In the genomic region with DNA sequence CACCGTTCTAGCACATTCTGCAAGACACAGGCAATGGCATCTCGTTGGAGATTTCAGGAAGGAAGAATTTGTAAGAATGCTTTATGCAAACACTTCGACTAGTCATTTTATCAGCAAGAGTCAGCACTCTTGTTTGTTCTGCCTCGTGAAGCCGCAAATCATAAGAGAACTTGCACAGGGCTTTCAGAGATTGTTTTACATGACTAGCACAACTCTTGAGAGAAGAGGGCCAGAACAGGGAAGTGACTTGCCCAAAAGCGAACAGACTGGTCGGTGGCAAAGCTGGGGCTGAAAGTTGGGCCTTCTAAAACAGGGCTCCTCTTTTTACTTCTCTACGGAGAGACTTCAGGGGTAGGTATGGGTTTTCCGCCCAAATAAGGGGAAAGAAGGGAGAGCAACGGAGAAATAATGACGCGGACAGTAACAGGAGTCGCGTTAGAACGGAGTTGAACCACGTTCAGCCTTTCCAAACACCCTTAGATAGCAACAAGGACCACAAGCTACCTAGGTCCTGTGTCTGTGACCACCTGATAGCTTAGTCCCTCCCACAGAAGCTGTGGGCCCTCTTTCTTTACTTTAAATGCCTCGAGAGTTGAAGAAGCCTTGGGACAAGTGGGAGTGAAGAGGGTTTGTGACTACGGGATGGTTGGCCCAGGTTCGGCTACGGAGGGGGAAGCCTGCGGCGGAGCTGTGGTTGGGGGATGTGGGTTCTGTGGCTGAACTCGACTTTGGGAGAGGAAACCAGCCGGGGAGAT, we compare ENCODE assay signal across 8 mouse cellular contexts. TPM values are rescaled to one million over a fixed set of nuclear protein-coding genes. Genes with fewer than 3 reads are reported as not detected.
DNase-seq lines count a peak whose midpoint lies in the region; ATAC-seq and TF ChIP-seq lines count a peak whose summit lies in the region.

No protein-coding gene starts in this region.

- peak in 1 of 2 experiments; percentile 12 for DNase-seq in spleen, adult 2 months (ENCODE audit: low read depth in 1 of 2, low spot score in 2 of 2)
- no peak for DNase-seq in spleen, adult 12 weeks (ENCODE audit: low spot score)
- DNase-seq in embryonic facial prominence, embryonic 11.5 days (ENCODE audit: low spot score): no peak
- DNase-seq in lung, postnatal 36 days: peak; percentile 70
- DNase-seq in cerebellum, adult 9-10 months: no peak

- H3K36me3 ChIP-seq in spleen, adult 2 months (ENCODE audit: control insufficient read depth, insufficient read depth, low read length): peaks cover 6% of the 10 kb centered on the region
- peaks cover 5% of the 10 kb centered on the region; the same call in 1 of the 2 replicates for H3K36me3 ChIP-seq in embryonic facial prominence, embryonic 11.5 days (replicated peaks; ENCODE audit: control insufficient read depth, insufficient read depth, low read depth, low read length)
- peaks cover 14% of the 10 kb centered on the region for H3K36me3 ChIP-seq in hindbrain, embryonic 16.5 days (ENCODE audit: control insufficient read depth, insufficient read depth, low read length)
- peaks cover 5% of the 10 kb centered on the region; the same call in 1 of the 2 replicates for H3K36me3 ChIP-seq in stomach, embryonic 16.5 days (ENCODE audit: control insufficient read depth, insufficient read depth, low read length)

- no peak for ATAC-seq in embryonic facial prominence, embryonic 11.5 days (replicated peaks; ENCODE audit: insufficient number of reproducible peaks, low FRiP score, low TSS enrichment, low read depth)
- ATAC-seq in hindbrain, embryonic 16.5 days: peak; percentile 43
- no peak for ATAC-seq in stomach, embryonic 16.5 days (ENCODE audit: insufficient read depth, low FRiP score)
- no peak for ATAC-seq in inflammation-experienced regulatory T-cells, adult 6 months

- no peak for TF ChIP-seq CTCF in spleen, adult 2 months (IDR thresholded peaks at IDR 0.05; ENCODE audit: extremely low read depth, insufficient read depth, insufficient read length, insufficient replicate concordance)

- no peak for TF ChIP-seq POLR2A in spleen, adult 2 months (IDR thresholded peaks at IDR 0.05; ENCODE audit: low read depth, low read length)

- peak overlapping the region; percentile 58 for H3K27ac ChIP-seq in spleen, adult 2 months (ENCODE audit: insufficient read depth, low read length)
- no peak overlapping the region for H3K27ac ChIP-seq in embryonic facial prominence, embryonic 11.5 days (replicated peaks; ENCODE audit: low read depth, low read length)
- peak overlapping the region; percentile 98; the same call in 1 of the 2 replicates for H3K27ac ChIP-seq in hindbrain, embryonic 16.5 days (ENCODE audit: low read depth, low read length)
- peak overlapping the region; percentile 85 for H3K27ac ChIP-seq in stomach, embryonic 16.5 days (ENCODE audit: low read length)

- H3K4me1 ChIP-seq in spleen, adult 2 months (ENCODE audit: control insufficient read depth, insufficient read depth, insufficient read length): peaks cover 5% of the 10 kb centered on the region; the same call in 1 of the 2 replicates
- no peaks in the 10 kb centered on the region for H3K4me1 ChIP-seq in embryonic facial prominence, embryonic 11.5 days (ENCODE audit: control insufficient read depth, insufficient read depth, low read length)
- H3K4me1 ChIP-seq in hindbrain, embryonic 16.5 days (ENCODE audit: control insufficient read depth, insufficient read depth, low read depth, low read length): peaks cover 27% of the 10 kb centered on the region
- H3K4me1 ChIP-seq in stomach, embryonic 16.5 days (ENCODE audit: control insufficient read depth, insufficient read depth, low read length): peaks cover 7% of the 10 kb centered on the region; the same call in 1 of the 2 replicates

- H3K4me3 ChIP-seq in spleen, adult 2 months (ENCODE audit: extremely low read depth, insufficient read depth, insufficient read length): peak overlapping the region; percentile 74
- peak overlapping the region; percentile 74 for H3K4me3 ChIP-seq in embryonic facial prominence, embryonic 11.5 days (ENCODE audit: low read depth, low read length)
- H3K4me3 ChIP-seq in hindbrain, embryonic 16.5 days (ENCODE audit: low read length): peak overlapping the region; percentile 96
- peak overlapping the region; percentile 95 for H3K4me3 ChIP-seq in stomach, embryonic 16.5 days (replicated peaks; ENCODE audit: low read length)

- H3K4me2 ChIP-seq in embryonic facial prominence, embryonic 11.5 days (ENCODE audit: low read depth, low read length): peak overlapping the region; percentile 85
- peak overlapping the region; percentile 87 for H3K4me2 ChIP-seq in hindbrain, embryonic 16.5 days (ENCODE audit: low read length)
- H3K4me2 ChIP-seq in stomach, embryonic 16.5 days (ENCODE audit: low read depth, low read length): peak overlapping the region; percentile 95

- H3K27me3 ChIP-seq in spleen, adult 2 months (ENCODE audit: control insufficient read depth, insufficient read depth, low read length): no peaks in the 10 kb centered on the region
- H3K27me3 ChIP-seq in embryonic facial prominence, embryonic 11.5 days (ENCODE audit: control insufficient read depth, insufficient read depth, low read length): no peaks in the 10 kb centered on the region
- no peaks in the 10 kb centered on the region for H3K27me3 ChIP-seq in hindbrain, embryonic 16.5 days (replicated peaks; ENCODE audit: control insufficient read depth, insufficient read depth, low read length)
- no peaks in the 10 kb centered on the region for H3K27me3 ChIP-seq in stomach, embryonic 16.5 days (ENCODE audit: control insufficient read depth, insufficient read depth, low read length)

- WGBS in spleen, adult 2 months: 4% methylated on average over 24 of the region's 24 CpGs
- 14% methylated on average over 24 of the region's 24 CpGs for WGBS in embryonic facial prominence, embryonic 11.5 days
- 11% methylated on average over 24 of the region's 24 CpGs for WGBS in hindbrain, embryonic 16.5 days
- 7% methylated on average over 24 of the region's 24 CpGs for WGBS in stomach, embryonic 16.5 days

- H3K9ac ChIP-seq in embryonic facial prominence, embryonic 11.5 days (replicated peaks; ENCODE audit: low read length): peak overlapping the region; percentile 59
- H3K9ac ChIP-seq in hindbrain, embryonic 16.5 days (ENCODE audit: low read depth, low read length): peak overlapping the region; percentile 100
- H3K9ac ChIP-seq in stomach, embryonic 16.5 days (ENCODE audit: low read length): peak overlapping the region; percentile 100

- no peaks in the 10 kb centered on the region for H3K9me3 ChIP-seq in embryonic facial prominence, embryonic 11.5 days (replicated peaks; ENCODE audit: control insufficient read depth, low read length)
- H3K9me3 ChIP-seq in hindbrain, embryonic 16.5 days (ENCODE audit: control insufficient read depth, low read length): no peaks in the 10 kb centered on the region
- H3K9me3 ChIP-seq in stomach, embryonic 16.5 days (replicated peaks; ENCODE audit: control insufficient read depth, low read length): no peaks in the 10 kb centered on the region

RNA-seq across cellular contexts. Expression of gene Zfp821, which starts 0.6 kb away (rescaled TPM):
- 5.1 and 7.6 TPM in 2 replicates for polyA plus RNA-seq in spleen, adult 2 months (2012; rRNA removed)
- polyA plus RNA-seq in embryonic facial prominence, embryonic 11.5 days (2014; fragmentation: Nextera tagmentation; extraction: Ambion mirVana): 46.3 and 47.1 TPM in 2 replicates
- polyA plus RNA-seq in hindbrain, embryonic 16.5 days (2015; fragmentation: Nextera tagmentation; extraction: Ambion mirVana): 58.7 and 63.2 TPM in 2 replicates
- polyA plus RNA-seq in stomach, embryonic 16.5 days (2015; fragmentation: Nextera tagmentation; extraction: Ambion mirVana): 16.6 and 17.2 TPM in 2 replicates
- 1 to 10 TPM; 3.5 to 9.7 (median 6.0) TPM for polyA plus RNA-seq in inflammation-experienced regulatory T-cells, adult 6 months (2017; shearing (Covaris generic))

RNA-seq across cellular contexts. Expression of gene Ist1, which starts 11.7 kb away (rescaled TPM):
- polyA plus RNA-seq in spleen, adult 2 months (2012; rRNA removed): 23.5 and 26.3 TPM in 2 replicates
- polyA plus RNA-seq in embryonic facial prominence, embryonic 11.5 days (2014; fragmentation: Nextera tagmentation; extraction: Ambion mirVana): 180 and 186 TPM in 2 replicates
- polyA plus RNA-seq in hindbrain, embryonic 16.5 days (2015; fragmentation: Nextera tagmentation; extraction: Ambion mirVana): 132 and 147 TPM in 2 replicates
- polyA plus RNA-seq in stomach, embryonic 16.5 days (2015; fragmentation: Nextera tagmentation; extraction: Ambion mirVana): 140 and 152 TPM in 2 replicates
- polyA plus RNA-seq in inflammation-experienced regulatory T-cells, adult 6 months (2017; shearing (Covaris generic)): 100 to 1,000 TPM; 103 to 143 (median 127) TPM

RNA-seq across cellular contexts. Expression of gene Atxn1l, which starts 32.8 kb away (rescaled TPM):
- 7.8 and 20.8 TPM in 2 replicates for polyA plus RNA-seq in spleen, adult 2 months (2012; rRNA removed)
- polyA plus RNA-seq in embryonic facial prominence, embryonic 11.5 days (2014; fragmentation: Nextera tagmentation; extraction: Ambion mirVana): 6.0 and 6.5 TPM in 2 replicates
- 3.9 and 4.0 TPM in 2 replicates for polyA plus RNA-seq in hindbrain, embryonic 16.5 days (2015; fragmentation: Nextera tagmentation; extraction: Ambion mirVana)
- polyA plus RNA-seq in stomach, embryonic 16.5 days (2015; fragmentation: Nextera tagmentation; extraction: Ambion mirVana): 7.5 and 7.7 TPM in 2 replicates
- polyA plus RNA-seq in inflammation-experienced regulatory T-cells, adult 6 months (2017; shearing (Covaris generic)): 1 to 10 TPM; 3.0 to 4.6 (median 3.2) TPM
